Mouse (Mus musculus): ENCODE measurements around the gene Fhl5. TPM values are rescaled to one million over a fixed set of nuclear protein-coding genes. Genes with fewer than 3 reads are reported as not detected.

Fhl5 gene
- polyA plus RNA-seq, 1 experiment from 2014 or later = not detected

Other genes with a start within 250 kb of the Fhl5 start
- gene Ufl1, start 38.9 kb upstream of the Fhl5 start, polyA plus RNA-seq (2014; fragmentation: Nextera tagmentation; extraction: Ambion mirVana) = 37.5 and 44.1 TPM in 2 replicates

All from forebrain, embryonic 14.5 days (tissue).